Mouse (Mus musculus): ENCODE data around the gene Plcxd2.
A peak's percentile ranks its signal among the peaks of the same experiment; 100 is the strongest.

Gene Plcxd2

DNA sequence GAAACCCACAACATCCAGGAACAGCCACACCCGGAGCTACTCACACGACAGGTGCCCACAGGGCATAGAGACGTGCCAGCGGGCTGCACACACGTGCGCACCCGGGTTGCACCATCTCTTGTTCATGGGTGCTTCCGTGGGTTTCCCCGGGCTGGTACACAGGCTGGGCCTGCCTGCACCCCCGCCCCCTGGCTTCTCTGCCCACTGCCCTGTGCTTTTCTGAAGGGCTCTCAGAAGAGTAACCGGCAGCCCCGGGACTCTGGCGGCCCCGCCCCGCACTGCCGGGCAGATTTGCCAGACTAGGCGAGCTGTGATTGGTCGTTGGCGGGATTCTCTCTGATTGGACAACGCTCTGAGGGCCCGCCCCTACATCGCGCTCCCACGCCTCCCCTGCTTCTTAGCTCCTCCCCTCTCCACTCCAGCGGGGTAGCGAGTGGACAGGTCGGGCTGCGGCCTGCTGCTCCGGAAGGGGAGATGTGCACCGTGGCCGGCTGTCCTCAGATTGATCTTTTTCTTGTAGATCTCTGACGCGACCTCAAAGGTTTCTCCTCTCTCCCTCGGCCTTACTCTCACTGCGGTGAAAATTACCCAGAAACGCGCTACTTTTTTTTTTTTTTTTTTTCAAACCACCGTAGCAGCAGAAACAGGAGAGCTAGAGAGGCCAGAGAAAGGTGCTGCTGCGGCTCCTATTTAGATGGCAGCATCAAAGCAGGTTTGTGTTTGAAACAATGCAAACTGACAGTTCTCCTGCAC lies at the start of gene Plcxd2:
Gene Plcxd2, minus strand, starts transcription at position 66 of the 753 bp plus-strand sequence.
- peak; percentile 96 for DNase-seq (ENCODE audit: low read depth)

DNA sequence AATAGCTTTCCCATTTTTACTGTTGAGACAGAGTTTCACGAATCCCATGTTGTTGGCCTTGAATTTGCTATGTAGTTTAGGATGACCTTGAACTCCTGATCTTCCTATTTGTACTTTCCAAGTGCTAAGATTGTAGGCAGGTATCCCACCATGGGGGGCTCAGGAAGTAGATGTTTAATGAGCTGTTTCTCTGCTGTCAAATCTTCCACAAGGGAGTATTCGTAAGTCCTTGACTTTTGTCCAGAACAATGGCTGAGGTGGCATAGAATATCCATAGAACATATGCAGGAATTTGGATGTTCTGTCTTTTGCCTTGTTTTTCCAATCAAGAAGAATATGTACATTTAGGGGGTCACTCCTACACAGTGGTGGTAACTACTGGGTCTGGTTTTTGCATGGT lies 36.9 kb upstream of the Plcxd2 start:
- DNase-seq (ENCODE audit: low read depth): no peak

DNA sequence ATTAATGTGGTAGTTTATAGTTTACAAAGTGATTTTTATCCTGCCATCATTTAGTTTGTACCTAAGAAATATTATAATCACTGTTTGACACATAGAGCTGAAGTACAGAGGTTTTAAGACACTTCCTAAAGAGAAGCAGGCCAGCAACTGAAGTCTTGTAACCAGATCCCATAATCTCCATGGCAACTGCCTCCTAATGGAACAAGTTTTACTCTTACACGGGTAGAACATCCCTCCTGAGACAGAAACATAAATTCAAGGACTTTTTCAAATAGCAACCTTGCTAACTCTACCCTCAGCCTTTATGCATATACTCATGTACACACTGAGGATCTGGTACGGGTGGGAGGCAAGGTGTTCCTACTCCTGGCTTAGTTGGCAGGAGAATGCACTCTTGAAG lies 26.2 kb upstream of the Plcxd2 start:
- DNase-seq (ENCODE audit: low read depth): no peak

DNA sequence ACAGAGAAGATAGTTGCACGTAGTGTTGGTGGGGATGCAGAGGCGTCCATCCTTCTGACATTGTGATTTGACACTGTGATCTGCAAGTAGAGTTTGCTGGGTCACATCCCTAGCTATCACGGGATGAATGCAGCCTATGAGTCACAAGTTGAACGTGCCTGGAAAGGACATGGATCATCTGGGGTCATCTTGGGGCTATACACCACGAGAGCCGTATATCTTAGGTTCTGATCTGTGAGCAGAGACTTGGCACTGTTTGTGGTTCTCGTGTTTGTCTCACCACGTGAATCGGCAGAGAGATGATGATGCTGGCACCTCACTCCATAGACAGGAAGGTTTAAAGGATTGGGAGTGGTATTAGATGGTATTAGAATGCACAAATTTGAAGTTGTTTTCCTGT lies 23.9 kb upstream of the Plcxd2 start:
- peak; percentile 16 for DNase-seq (ENCODE audit: low read depth)

DNA sequence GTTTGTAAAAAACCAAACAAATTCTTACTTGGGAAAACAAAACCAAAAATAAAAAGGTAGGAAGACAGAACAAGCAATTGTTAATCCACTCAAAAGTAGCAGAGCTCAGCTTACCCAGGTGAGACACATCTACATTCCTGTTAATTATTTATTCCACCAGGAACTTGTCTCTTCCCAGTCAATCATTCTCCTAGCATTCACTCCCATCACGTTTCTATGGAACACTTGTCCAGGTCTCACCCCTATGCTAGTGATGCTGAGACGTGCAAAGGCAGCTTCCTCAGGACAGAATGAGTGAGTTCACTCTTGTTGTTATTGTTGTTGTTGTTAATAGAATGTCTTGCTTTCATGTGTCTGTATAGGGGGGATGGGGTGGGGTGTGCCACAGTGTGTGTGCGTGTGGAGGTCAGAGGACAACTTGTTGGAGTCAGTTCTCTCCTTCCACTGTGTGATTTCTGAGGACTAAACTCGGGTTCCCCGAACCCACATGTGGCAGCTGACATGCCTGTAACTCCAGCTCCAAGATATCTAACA lies 13.0 kb upstream of the Plcxd2 start:
- no peak for DNase-seq (ENCODE audit: low read depth)

DNA sequence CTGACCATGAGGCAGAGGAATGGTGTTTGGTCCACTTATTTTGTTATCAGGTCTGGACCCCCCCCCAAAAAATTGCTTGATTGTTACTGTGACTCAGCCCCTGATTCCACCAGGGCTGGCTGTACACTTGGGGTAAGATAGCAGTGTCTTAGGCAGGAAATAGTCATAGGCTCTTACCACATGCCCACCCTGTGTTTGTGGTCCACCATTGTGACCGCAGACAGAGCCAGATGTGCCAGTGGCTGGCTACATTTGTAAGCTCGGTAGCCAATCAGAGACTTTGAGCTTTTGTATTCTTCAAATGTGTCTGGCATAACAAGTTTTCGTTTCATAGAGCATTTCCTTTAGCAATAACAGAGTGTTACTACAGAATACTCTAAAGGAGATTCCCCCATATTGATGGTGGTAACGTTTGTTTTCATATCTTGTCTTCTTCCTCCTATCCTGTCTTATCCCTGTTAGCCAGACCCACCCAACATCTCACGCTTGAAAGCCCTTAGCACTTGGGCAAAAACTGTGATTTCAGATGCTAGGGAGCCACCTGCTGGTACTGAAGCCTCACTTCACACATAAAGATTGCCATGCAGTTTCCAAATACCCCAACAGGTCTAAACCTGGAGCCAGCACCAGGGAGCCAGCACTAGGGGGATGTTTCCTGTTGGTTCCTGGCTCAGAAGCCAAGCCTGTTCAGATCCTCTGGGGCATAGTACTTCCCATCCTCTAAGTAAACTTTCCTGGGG lies 12.3 kb upstream of the Plcxd2 start:
- peak; percentile 83 for DNase-seq (ENCODE audit: low read depth)

DNA sequence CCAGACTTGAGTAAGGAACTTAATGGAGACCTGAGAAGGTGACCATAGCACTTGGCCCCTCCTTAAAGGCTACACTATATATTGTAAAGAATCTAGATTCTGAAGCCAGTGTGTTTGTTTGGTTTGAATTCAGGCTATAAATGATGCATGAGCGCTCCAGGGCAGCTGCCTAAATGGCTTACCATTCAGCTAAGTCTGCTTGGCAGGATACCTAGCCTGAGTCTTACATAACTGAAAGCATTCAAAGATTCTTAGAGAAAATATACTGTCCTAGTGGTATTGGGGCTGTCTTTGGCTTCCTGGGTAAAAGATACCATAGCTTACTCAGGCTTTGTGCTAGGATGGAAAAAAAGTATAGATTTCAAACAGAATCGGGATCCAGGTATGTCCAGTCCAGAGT lies 11.3 kb upstream of the Plcxd2 start:
- peak; percentile 10 for DNase-seq (ENCODE audit: low read depth)

DNA sequence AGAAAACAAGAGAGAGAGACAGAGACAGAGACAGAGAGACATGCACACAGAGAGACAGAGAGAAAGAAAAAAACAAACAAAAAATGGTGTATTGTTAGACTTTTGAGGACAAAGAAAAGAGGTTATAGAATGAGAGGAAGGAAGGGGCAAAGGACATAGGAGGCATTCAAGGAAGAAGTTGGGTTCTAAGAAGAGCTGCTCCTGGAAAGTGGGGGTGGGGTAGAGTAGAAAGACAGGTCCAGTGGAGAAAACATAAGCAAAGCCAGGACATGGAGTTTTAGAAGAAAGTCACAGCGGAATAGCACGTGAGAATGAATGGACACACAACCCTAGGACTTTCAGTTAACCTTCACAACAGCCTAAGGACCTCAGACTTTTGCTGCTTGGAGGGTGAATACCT lies 10.4 kb upstream of the Plcxd2 start:
- DNase-seq (ENCODE audit: low read depth): no peak

DNA sequence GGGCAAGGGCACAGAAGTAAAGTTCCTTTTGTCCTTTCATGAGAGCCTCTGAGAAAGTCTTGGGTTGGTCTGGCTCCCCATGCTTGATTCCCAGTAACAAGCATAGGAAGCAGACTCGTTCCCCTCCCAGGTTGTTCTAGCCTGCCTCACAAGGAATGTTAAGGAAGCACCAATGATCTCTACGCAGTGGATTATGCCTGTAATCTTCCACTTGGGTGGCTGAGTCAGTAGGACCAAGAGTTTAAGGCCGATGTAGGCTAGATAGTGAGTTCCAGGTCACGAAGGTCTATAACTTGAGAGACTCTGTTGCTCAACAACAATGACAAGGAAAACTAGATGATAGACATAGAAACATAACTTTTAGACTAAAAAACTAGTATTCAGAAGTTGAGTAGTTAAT lies 9.8 kb upstream of the Plcxd2 start:
- no peak for DNase-seq (ENCODE audit: low read depth)

DNA sequence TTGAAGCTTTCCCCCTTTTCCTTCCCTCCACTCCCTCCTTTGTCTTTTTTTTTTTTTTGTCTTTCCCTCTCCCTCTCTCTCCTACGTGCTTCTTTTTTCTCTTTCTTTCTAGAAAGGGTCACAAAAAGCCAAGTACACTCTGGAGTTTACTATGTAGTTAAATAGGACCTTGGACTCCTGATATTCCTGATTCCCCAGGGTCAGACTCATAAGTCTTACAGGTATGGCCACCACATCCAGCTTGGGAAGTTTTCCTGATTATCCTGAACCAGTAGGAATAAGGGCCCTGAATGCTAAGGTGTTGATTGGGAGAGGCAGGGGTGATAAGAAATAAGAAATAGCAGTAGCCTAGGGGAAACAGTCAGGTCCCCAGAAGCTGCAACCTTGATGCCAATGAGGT lies 9.3 kb upstream of the Plcxd2 start:
- no peak for DNase-seq (ENCODE audit: low read depth)

DNA sequence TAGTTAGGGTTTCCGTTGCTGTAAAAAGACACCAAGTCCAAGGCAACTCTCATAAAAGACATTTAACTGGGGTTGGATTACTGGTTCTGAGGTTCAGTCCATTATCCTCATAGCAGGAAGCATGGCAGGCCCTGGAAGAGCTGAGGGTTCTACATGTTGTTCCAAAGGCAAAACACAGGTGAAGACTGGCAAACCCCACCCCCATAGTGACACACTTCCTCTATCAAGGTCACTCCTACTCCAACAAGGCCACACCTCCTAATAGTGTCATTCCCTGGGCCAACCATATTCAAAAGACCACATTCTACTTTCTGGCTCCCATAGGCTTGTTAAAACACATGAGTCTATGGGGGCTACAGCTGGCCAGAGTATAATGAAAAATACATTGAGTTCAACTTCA lies 1.7 kb upstream of the Plcxd2 start:
- no peak for DNase-seq (ENCODE audit: low read depth)

DNA sequence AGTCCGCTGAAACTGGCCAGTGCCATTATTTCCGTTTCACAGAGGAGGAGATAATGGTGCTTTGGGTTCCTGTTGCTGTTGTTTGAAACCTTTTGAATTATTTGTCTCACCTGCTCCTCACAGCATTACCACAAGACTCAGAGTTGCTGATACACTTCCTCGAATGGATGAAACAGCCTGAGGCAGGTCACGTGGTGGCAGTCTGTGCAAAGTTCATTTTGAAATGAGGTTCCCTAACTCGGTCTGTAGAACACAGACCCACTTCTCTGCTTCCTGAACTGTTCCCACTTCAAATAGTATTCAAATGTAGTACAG lies 845 bp upstream of the Plcxd2 start:
- peak; percentile 29 for DNase-seq (ENCODE audit: low read depth)

DNA sequence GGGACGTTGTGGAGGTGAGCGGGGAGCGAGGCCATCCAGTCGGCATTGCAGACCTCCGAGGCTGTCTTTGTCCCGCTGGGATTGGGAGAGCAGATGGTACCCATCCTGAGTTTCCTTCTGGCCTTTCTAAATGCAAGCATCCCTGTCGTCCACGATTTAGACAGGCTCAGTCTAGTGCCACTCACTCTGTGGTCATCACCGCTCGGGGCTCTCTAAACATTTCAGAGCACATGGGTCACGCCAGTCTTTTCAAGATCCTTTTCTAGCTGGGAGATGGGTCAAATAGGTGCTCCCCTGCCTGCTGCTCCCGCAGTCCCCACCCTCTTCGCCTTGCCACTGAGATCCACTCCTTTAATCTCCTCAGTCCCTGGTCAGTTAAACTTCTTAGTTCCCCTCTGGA lies 301 bp downstream of the Plcxd2 start:
- DNase-seq (ENCODE audit: low read depth): no peak

DNA sequence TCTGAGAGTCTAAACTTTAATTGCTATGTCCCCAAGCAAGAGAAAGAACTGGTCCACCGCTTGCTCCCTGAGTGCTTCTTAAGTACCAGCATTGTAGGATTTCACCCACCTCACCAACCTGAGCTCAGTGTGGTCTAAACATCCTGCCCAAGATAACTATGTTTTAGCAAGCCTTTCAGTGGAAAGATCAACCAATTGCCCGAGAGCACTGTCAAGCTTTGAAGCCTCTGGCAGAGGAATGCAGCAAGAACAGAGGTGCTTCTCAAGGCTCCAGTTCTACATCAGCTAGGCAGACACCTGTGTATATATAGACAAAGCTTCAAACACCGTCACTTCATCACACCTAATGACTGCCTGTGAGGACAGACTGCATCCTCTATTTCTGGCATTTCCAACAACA lies 1.3 kb downstream of the Plcxd2 start:
- DNase-seq (ENCODE audit: low read depth): no peak

DNA sequence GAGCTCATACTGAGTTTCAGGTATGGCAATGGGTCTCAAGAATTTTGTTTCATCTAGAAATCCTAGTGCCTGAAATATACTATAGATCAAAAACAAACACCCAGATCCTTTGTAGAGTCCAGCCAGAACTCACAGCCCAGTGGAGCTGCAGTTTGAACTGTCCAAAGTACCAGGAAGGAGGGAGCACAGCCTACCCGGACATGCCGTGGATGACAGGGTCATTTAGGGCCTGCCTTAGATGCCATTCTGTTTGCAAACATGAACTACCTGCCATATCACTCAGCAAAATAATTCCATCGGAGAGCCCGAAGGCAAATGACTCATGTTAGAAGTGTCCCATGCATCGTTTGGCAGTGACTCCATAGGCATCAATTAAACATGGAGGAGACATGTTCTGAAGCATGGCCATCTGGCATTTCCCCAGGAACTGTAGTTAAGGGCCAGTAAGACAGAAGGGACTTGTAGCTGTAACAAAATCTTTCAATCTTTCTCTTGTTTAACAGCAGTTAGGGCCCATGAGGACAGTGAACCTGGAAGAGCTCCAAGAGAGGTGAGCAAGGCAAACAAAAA lies 1.9 kb downstream of the Plcxd2 start:
- DNase-seq (ENCODE audit: low read depth): peak; percentile 63

DNA sequence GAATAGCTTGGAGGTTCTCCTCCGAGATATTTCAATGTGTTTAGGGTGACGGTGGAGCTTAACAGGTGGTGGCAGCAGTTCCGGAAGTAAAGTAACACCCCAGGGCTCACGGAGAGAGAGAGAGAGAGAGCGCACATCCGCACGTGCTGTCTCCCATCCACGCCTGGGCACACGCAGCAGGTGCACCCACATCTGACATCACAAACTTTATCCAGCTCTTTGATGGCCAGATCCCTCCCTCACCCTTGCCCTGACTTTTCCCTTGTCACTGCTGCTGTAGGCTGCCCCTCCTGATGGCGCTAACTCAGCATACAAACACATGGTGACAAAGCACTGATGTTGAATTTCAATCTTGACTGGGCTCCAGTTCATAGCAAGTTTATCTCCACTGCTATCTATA lies 3.8 kb downstream of the Plcxd2 start:
- DNase-seq (ENCODE audit: low read depth): no peak

DNA sequence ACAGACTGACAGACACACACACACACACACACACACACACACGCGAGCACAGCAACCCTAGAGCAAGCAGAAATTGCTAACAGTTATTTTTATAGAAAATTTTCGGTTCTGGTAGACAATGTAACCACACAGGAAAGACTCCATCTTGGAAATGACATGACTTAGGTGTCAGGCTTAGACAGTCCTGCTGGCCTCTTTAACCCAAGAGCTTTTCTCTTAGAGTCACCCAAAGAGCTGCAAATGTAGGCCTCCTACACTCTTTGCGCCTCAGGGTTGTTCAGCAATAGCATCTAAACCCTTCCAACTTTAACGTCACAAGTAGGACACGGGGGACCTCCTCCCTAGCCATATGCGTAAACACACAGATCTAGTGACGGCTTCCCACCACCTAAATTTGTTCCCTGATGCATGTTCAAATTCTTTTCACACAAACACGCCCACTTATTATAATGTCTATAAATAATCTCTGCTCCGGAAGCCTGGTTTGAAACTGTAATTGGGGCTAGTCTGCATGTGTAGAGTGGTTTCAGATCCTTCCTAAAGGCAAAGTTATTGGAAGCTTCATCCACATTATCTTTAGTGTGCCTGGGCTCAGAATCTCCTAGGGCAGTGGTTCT lies 8.4 kb downstream of the Plcxd2 start:
- DNase-seq (ENCODE audit: low read depth): no peak

DNA sequence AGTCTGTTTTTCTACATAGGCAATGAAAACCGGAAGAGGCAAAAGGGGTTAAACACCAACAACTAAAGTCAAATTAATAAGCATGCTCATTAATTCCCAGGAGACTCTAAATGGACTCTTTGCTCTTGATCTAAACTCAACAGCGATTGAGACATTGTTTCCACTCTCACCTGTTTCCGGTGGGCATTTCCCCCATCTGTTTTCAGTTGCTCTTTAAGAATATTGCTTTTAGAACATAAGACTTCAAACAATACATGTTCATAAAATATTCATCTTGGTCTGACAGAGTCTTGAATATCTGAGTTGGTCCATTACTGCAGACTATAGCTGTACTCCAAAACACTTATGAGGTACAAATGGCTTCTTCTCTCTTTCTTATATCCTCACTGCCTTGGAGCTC lies 9.0 kb downstream of the Plcxd2 start:
- DNase-seq (ENCODE audit: low read depth): no peak

DNA sequence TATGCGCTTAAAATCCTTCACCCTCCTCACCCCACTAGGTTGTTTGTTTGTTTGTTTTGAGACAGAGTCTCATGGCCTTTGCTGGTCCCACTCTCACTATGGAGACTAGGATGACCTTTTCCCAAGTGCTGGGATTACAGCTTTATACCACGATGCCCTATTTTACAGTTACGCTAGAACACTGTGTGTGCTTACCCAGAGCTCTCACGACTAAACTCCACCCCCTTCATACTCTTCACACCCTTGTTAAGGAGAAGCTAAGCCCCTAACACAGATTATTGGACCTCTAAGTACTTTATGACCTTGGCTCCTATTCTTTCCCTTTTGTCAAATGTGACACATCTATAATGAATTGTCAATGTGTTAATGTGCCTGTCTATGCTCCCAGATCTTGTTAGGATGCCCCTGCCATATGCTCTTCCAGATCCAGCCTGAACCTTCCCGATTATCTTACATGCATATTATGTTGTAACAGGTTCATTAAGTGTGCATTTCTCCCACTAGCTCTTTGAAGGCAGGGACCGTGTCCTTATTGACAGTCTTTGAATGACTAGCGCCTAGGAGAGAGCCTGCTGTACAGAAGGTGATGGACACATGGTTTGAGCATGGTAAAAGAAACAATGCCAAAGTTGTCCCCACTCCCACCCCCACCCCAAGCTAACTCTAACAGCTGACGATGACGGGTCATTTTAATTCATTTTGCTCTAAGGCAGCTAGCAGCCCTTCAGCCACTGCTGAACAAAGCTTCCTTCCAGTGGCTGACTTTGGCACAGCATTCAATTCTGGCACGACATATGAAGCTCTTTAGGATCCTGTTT lies 10.4 kb downstream of the Plcxd2 start:
- DNase-seq (ENCODE audit: low read depth): no peak

DNA sequence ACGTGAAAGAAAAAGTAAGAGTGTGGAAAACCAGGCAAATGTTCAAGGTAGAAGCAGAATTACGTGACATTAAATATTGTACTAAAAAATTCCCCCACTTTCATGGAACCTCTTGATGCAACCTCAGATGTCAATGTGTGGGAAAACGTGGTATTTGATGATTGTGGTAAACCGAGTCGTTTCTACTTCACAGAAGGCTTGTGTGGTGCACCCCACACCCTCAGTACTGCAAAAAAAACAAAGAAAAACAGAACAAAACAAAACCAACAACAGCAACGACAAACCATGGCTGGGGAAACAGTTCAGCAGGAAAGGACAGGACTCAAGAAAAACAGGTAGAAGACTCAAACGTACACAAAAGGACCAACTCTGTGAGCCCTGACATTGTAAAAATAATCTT lies 11.8 kb downstream of the Plcxd2 start:
- DNase-seq (ENCODE audit: low read depth): no peak

DNA sequence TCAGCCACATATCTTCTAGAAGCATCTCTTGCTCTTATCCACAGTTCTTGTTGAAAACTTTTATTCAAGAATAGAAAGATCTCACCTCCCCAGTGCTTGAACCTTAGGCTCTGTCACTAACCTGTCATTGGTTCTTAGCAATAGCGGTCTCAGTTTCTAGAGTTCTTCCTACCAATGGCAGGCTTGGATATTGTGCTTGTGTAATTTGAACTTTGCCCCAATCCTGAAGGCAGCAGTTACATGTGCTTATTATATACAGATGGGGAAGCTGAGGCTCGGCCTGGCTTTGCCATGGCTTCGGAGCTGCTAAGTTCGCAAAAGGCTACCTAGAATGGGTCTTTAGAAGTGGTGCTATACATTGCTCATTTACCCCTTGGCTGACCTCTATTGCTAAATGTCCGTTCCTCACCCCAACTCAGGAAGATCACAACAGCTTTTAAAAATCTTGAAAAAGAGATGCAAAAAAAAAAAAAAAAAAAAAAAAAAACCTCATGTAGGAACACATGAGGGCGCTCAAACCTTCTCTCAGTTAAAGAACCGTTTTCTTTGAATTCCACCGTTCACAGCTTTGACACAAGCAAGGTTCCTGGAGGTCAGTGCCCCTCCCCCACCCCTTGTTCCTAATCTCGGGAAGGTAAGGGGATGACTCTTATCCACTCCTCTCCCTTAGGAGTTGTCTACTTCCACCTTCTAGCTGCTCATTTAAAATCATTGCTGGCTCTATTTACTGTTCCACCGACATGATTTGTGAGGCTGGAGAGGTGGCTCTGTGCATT lies 18.9 kb downstream of the Plcxd2 start:
- peak; percentile 12 for DNase-seq (ENCODE audit: low read depth)

All from NIH3T3 (cell line).